Mouse (Mus musculus) megakaryocyte progenitor cell, adult 5-6 weeks (primary cell): Measurements from ENCODE around the gene Traip. TPM values are rescaled to one million over a fixed set of nuclear protein-coding genes. Genes with fewer than 3 reads are reported as not detected.

Experiments used
- ATAC-seq: replicated peaks from 2 replicates; pipeline ENCODE4 v1.8.0; 2016; ENCODE audit warnings: mild to moderate bottlenecking, moderate TSS enrichment, inconsistent platforms; ENCODE audit not compliant: poor library complexity
- total RNA-seq, 2 experiments: library from RNA; stranded (forward) in 1 of 2; stranded (reverse) in 1 of 2; fragments of 157-497, 149-512 nt in 1 of 2; fragments of 200-1000 nt in 1 of 2; gene quantifications; 2 replicates each; pipeline versions ENCODE4 v1.2.3 to v1.2.4; 2015 to 2017

Traip gene
- total RNA-seq, 2 experiments from 2014 or later, result 10.1 to 22.7 TPM

- ATAC-seq, result no peak
Observed at GRCm38 (mm10) chr9:107932221-107932620, 17.7 kb upstream of the Traip start.

DNA sequence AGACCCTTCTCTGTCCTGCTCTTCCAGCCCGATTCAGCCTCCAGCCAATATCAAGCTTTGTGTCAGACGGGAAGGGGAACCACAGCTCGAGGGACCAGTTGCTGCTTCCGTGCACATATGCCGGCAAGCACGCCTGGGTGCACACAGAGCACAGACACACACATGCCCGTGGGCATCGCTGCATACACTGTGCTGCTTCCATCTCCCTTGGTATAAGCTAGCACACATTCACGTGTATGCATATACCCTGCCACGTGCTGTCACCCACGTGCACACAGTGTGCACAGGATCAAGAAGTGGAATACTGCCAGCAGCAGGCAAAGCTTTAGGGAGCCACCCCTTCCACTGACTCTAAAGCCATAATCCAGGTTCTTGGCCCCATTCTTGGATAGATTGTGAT lies 15.8 kb upstream of the Traip start:
- ATAC-seq, result no peak

- ATAC-seq, result no peak
Observed at GRCm38 (mm10) chr9:107935374-107935773, 14.6 kb upstream of the Traip start, which contains the start of gene Camkv. Camkv (plus strand) TSS chr9:107935674.

- ATAC-seq, result peak; percentile 58
Observed at GRCm38 (mm10) chr9:107935790-107936214, 14.1 kb upstream of the Traip start.

- no peak for ATAC-seq
Observed at GRCm38 (mm10) chr9:107936215-107936822, 13.6 kb upstream of the Traip start.

- ATAC-seq, result no peak
Observed at GRCm38 (mm10) chr9:107936831-107937230, 13.1 kb upstream of the Traip start.

DNA sequence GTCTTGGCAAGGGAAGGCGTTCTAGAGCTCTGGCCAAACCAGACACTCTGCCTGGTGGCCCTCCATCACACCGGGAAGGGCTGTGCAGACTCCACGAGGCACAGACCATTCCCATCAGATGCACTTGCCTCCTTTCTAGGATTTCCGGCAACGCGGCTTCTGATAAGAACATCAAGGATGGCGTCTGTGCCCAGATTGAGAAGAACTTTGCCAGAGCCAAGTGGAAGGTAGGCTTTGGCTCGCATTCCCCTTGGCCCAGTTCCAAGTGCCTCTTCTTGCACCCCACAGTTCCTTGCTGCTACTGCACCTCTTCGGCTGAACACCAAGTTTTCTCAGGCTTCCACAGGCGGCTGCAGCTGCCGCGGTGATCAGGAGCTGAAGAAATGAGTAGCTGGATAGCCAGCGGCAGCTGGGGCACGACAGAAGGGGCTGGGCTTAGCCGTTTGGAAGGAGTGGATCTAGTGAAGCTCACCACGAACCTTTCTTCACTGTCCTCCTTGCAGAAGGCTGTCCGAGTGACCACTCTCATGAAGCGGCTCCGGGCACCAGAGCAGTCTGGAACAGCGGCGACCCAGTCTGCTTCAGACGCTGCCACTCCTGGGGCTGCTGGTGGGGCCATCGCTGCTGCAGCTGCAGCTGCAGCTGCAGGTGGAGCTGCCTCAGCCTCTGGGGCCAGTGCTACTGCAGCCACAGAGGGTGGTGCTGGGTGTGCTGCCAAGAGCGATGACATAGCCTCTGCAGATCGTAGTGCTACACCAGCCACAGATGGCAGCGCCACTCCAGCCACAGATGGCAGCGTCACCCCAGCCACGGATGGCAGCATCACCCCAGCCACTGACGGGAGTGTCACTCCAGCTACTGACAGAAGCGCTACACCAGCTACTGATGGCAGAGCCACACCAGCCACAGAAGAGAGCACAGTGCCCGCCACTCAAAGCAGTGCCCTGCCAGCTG lies 2.4 kb upstream of the Traip start:
- ATAC-seq, result peak; percentile 54

DNA sequence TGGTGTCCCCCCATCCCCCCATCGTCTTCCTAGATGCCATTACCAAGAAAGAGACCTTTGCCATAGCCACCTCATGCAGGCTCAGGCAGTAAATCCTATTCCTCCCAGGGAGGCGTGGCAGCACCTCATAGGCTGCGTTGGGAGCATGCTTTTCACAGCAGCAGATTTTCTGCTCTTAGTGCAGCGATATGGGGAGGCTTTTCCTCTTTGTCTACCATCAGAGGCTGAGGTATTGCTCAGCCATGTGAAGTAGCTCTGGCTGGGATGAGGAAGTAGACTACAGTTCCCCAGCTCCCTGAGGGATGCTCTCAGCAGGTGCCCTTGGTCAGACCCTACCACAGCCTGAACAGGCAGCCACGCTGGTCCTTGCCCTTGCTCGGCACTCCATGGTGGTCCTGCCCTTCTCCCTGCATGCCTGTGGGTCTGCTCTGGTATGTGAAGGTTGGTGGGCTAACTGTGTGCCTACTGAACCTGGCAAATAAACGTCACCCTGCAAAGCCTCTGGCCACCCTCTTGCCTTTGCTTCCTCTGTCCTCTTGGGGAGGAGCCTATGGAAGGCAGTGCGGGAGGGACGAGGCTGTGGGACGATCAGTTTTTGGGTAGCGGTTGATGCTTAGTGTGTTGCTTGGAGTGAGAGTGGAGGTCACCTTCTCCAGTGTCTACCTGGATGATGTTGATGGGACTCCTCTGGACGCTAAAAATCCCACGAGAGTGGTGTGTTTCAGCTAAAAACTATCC lies 583 bp upstream of the Traip start:
- no peak for ATAC-seq

DNA sequence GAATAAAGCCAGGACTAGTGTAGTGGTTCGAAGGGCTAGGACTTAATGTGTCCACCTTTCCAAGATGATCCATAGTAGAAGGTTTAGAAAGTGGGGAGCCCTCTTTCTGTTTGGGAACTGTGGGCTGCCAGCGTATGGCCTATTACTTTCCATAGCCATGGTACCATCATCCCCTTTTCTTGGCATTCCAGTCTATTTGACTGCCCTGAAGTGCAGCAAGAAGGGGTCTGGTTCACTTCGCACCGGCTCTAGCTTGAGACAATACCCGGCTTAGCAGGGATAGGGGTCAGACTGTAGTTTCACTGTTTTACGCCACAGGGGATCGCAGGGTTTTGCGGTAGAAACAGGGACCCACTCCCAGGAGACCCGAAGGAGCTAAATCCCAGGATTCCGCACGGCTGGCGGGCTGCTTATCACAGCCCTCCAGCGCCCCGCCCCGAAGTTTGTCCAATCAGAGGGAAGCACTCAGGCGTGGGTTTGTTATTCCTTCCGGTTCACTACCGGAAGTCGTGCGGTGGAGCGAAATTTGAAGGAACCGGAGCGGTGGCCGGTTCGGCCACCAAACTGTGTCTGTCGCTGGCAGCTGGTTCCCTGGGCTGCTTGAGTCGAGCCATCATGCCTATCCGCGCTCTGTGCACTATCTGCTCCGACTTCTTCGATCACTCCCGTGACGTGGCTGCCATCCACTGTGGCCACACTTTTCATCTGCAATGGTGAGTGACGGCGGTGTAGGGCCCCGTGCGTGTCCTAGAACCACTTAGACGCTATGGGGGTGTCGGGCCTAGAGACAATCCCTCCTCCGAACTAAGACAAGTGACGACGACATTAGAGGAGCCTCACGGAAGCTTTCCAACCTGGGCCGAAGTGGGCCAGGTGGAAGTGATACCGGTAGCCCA lies 772 bp downstream of the Traip start:
- peak; percentile 89 for ATAC-seq

GRCm38 (mm10) chr9:107955613-107956289 lies 5.8 kb downstream of the Traip start:
- no peak for ATAC-seq

DNA sequence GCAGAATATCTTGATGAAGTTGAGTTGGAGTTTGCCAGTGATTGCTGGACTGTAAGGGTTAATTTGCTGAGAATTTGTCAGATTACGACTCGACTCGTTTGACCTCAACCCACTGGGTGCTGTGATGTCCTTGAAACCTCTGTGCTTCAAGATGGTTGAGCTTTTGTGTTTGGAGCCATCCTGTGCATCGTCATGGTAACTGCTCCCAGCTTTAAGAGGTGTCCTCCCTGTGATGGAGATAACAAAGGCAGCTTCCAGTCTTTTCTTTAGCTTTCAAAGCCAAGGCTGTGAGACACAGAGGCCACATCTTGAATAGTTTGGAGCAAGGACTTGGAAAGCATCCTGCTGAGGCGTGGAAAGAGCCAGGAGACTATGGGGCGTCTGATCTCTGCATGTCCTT lies 7.2 kb downstream of the Traip start:
- no peak for ATAC-seq

- no peak for ATAC-seq
Observed at GRCm38 (mm10) chr9:107959896-107960295, 10.0 kb downstream of the Traip start.

GRCm38 (mm10) chr9:107960928-107961327 lies 11.0 kb downstream of the Traip start:
- ATAC-seq, result 0 out of 2 replicates have a peak, but pooled peaks have one; percentile 35

DNA sequence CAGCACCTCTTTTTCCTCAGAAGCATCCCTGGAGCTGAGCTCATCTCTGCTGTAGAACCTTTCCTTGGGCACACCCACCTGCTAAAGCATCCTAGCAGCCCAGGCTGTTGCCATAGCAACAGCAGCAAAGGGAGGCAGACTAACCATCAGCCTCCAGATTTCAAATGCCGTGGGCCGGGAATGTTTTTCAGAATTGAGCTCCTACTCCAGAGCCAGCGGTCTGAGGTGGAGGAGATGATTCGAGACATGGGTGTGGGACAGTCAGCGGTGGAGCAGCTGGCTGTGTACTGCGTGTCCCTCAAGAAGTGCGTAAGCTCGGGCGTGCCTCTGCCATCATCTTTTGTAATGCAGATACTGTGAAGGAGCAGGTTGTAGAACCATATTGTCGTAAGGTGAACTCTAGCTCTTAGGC lies 11.4 kb downstream of the Traip start:
- no peak for ATAC-seq

DNA sequence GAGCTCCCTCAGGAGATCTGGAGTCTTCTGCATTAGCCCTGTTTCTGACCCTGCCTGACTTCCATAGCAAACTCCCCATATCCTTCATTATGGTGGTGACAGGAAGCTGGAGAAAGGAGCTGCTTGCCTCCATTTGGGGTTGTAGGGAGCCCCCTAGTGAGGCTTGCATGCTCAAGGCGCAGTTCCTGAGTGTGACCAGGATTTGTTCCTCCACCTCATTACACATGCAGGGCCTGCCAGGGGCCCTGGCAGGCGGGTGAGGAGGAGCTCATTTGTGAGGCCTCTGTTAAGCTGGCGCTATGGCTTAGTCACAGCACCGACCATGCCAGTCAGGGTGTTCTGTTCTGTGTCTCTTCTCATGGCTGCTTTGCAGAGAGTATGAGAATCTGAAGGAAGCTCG lies 11.9 kb downstream of the Traip start:
- ATAC-seq, result 0 out of 2 replicates have a peak, but pooled peaks have one; percentile 23

DNA sequence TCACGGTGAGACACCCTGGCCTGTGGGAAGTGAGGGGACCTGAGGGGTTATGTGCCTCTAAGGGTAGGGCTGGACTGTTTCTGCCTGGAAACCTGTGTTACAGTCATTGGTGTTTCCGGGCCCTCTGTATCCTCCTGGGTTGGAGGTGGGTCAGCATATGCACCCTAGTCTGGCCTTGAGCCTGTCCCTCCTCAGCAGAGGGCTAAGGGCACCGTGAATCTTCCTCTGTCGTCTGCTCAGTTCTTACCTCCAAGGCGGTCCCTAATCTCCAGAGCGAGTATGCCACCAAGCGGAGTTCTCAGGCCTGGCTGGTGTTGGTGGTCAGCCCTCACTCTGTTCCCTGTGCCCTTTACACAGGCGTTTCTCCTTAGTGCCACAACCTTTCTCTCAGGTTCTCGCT lies 13.0 kb downstream of the Traip start:
- ATAC-seq, result no peak

GRCm38 (mm10) chr9:107963700-107964099 lies 13.8 kb downstream of the Traip start:
- ATAC-seq, result peak; percentile 80

DNA sequence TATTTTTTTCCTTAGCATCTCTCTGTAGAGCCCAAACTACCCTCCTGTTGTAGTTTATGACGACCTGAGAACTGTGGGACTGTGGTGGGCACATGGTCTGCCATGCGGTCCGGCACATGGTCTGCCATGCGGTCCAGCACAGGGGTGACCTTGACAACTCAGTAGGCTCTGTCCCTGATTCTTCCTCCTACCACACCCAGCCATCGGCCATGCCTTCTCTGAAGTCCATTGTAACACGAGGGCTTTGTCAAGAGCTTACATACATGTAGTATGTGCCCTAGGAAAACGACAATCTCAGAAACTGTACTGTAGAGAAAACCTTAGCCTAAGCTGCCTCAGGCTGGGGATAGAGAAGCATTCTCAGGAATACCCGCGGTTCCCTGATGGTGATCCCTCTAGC lies 14.7 kb downstream of the Traip start:
- ATAC-seq, result no peak

GRCm38 (mm10) chr9:107966676-107967075 lies 16.7 kb downstream of the Traip start:
- no peak for ATAC-seq

GRCm38 (mm10) chr9:107967437-107967836 lies 17.5 kb downstream of the Traip start:
- ATAC-seq, result no peak
